Mouse (Mus musculus) layer of hippocampus, postnatal 10 days (tissue): ENCODE data around the gene Tex14. TPM values are rescaled to one million over a fixed set of nuclear protein-coding genes. Genes with fewer than 3 reads are reported as not detected.
"Not testable (repeated sequence)": the region's sequence is repeated elsewhere in the genome, so short reads cannot be mapped to it uniquely, and the experiment has no call there.

Experiments
- DNase-seq, 2 experiments: peaks; one replicate each; pipeline ENCODE4 v3.0.0; 2021; ENCODE audit warnings: low spot score in 2 of 2
- total RNA-seq, 2 experiments: library from RNA; stranded (reverse); gene quantifications; 2 replicates each; pipeline ENCODE4 v1.2.3; 2021

Tex14 gene
- total RNA-seq, 2 experiments from 2014 or later, result 0.22 to 0.48 TPM

DNA sequence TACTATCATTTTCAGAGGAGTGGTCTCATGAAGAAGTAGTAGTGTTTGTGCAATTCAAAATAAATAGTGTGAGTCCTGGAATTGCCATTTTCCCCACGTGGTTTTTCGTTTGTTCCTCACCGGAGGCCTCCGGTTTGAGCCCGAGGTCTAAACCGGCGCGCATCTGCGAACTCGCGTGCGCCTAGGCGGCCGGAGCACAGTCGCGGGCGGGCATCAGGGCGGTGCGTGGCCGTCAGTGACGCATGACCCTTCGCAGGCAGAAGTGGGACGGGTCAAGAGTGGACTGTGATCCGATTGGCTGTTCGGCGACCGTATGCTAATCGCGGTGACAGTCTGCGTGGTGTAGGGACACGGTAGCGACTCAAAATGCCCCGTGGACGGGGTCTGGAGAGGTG, 43.2 kb downstream of the Tex14 start:
- DNase-seq, result peak; percentile 86 to 89

DNA sequence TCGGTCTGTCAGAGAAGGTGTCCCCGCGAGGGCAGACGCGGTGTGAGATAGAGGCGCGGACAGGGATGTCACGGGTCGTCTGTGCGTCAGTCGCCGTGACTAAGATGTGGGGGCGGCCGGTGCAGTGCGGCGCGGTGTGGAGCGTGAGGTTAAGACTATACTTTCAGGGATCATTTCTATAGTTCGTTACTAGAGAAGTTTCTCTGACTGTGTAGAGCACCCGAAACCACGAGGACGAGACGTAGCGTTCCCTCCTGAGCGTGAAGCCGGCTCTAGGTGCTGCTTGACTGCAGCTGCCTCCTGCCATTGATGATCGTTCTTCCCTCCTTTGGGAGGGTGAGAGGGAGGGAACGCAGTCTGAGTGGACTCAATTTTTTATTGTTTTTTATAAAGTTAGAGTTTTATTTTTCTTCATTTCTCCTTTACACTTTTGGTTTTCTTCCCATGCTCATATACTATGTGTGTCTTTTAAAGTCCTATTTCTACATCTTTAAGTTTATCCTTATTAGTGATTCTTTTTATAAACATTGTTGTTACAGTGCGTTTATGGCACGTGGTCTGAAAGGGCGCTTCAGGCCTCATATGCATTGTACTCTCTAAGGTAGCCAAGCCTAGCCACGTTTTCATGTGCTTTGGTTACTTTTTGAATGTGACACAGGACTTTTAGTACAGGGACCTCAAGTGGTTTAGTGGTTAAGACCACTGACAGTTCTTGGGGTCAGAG, 43.8 kb downstream of the Tex14 start:
- DNase-seq, result peak; percentile 58 to 66

DNA sequence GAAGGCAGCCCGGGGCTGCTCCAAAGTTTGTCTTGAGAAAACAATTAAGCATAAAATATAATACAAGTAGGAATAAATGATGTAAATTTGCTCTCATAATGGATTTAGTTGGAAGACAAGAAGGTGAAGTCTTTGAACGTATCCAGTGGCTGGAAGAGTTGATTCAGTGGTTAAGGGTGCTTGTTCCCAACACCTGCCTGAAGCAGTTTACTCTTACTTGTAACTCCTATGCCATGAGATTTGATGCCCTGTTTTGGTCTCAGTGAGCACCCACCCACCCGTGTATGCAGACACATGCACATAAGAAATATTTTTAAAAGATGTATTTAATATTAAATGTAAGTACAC, 44.3 kb downstream of the Tex14 start:
- DNase-seq, result no peak

DNA sequence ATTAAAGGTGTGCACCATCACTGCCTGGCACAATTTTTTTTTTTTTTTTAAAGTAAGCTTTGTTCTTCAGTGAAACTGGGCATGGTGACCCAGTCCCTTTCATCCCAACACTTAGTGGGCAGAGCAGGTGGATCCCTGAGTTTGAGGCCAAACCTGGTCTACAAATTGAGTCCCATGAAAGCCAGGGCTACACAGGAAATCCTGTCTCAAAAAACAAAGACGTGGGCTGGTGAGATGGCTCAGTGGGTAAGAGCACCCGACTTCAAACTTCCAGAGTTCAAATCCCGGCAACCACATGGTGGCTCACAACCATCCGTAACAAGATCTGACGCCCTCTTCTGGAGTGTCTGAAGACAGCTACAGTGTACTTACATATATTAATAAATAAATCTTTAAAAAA, 45.0 kb downstream of the Tex14 start:
- DNase-seq, result not testable (repeated sequence)

DNA sequence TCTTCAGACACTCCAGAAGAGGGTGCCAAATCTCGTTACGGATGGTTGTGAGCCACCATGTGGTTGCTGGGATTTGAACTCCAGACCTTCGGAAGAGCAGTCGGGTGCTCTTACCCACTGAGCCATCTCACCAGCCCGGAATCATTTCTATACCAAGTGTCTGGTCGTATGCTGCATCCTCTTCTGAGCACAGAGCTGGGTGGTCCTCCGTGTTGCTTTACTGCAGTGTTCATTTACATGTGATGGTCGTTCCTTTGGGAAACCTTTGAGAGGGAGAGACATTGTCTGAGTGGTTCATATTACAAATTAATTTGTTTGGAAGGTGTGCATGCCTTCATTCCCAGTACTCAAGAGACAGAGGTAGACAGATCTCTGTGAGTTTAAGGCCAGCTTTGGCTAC, 47.9 kb downstream of the Tex14 start:
- DNase-seq, result not testable (repeated sequence)

DNA sequence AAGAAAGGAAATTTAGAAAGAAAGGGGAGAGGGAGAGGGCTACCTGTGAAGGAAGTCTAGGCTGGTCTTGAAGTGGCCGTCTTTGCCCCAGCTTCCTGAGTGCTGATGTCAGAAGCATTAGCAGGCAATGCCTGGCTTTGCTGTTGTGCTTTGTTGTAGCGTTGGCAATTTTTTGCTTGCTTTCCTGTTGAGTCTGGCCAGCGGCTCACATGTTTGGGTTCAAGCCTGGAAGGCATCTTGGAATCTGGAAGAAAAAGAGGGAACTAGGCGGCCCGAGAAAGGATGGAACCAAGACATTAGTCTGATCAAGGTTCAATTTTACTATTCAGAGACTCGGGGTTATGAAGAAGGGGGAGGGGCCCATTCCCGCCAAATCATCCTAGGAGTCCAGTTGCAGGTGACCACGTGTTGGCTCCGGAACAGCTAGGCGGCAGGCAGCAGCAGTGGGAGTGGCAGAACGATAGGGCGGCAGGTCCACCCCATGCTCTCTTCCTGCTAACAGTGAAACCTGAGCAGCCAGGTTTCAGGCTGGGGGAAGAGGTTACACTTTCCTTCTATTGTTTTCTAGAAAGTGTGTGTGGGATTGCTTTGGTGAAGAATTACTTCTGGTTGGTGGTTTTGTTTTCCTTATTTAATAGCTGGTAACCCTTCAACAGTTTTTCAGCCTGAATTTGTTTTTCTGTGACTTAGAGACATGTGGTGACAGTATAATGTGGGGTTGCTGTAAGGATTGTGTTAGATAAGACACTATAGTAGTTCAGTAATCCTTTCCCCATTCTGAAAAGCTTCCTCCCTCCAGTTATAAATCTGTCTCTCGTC, 48.6 kb downstream of the Tex14 start:
- DNase-seq, result no peak

DNA sequence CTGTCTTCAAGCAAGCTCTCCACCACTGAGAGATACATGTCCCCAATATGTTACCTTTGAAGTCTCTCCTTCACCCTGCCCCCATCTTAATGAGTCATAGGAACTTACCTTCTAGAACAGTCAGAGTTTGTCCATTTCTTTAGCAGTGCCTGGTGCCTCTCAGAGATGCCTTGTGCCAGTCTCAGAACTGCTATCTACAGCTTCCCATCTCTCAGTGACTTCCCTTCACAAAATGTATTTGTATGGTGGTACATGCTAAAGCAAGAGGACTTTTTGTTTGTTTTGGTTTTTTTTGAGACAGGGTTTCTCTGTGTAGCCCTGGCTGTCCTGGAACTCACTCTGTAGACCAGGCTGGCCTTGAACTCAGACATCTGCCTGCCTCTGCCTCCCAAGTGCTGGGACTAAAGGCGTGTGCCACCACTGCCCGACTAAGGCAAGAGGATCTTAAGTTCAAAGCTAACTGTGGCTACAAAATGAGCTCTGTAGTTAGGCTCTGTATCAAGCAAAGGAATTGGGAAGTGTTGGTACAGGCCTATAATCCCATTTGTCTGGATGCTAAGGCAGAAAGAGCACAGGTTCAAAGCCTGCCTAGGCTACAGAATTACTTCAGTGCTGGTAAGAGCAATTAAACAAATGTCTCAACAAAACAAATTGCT, 49.3 kb downstream of the Tex14 start:
- DNase-seq, result no peak

DNA sequence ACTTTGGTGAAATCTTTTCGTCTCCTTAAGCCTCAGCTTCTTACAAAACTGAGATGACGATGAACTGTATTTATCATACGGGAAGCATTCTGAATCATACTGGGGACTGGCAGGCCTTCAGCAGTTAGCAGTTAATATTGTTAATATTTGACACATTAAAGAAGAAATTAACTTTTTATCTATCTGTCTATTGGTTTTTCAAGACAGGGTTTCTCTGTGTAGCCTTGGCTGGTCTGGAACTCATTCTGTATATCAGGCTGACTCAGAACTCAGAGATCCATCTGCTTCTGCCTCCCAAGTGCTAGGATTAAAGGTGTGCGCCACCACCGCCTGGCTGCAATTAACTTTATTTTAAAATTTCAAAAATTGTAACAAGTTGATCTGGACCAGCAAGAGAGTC, 50.7 kb downstream of the Tex14 start:
- DNase-seq, result no peak

DNA sequence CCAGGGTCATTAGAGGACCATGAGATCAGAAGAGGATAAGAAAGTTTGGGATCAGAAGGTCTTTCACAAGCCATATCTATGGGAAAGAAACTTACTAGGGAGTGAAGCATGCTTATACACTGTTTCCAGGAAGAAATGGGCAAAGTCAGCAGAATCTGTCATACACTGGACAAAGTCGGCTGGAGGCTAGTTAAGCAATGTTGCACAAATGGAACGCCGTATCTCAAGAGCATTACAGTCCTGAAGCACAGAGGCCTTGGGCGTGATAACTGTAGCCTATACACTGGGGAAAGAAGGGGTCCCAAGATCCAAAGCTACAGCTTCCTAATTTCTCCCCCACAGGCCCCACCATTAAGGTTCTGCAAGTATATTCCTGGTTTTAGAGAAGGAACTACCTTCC, 51.1 kb downstream of the Tex14 start:
- DNase-seq, result no peak

DNA sequence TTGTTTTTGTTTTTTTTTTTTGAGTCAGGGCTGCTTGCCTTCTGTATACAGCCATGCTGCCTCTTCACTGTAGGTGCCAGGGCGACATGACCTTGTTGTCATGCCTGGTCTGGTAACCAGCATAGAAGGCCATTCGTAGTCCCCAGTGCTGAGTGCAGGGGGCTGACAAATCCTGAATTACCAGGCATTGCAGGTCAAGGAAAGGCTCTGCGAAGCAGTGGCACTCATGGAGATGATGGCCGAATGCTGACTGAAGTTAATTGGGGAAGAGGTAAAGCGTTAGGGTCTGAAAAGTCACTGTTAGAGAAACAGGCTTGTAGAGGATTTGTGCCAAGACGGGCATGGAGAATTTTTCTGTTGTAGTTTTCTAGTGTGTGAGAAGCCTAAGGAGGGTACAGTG, 55.7 kb downstream of the Tex14 start:
- DNase-seq, result no peak

DNA sequence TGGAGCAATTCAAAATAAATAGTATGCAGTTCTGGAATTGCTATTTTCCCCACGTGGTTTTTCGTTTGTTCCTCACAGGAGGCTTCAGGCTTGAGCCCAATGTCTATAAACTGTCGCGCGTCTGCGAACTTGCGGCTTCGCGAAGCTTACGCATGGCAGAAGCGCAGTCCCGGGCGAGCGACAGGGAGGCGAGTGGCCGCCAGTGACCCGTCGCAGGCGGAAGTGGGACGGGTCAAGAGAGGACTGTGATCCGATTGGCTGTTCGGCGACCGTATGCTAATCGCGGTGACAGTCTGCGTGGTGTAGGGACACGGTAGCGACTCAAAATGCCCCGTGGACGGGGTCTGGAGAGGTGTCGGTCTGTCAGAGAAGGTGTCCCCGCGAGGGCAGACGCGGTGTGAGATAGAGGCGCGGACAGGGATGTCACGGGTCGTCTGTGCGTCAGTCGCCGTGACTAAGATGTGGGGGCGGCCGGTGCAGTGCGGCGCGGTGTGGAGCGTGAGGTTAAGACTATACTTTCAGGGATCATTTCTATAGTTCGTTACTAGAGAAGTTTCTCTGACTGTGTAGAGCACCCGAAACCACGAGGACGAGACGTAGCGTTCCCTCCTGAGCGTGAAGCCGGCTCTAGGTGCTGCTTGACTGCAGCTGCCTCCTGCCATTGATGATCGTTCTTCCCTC, 57.1 kb downstream of the Tex14 start:
- peak; percentile 68 to 82 for DNase-seq

DNA sequence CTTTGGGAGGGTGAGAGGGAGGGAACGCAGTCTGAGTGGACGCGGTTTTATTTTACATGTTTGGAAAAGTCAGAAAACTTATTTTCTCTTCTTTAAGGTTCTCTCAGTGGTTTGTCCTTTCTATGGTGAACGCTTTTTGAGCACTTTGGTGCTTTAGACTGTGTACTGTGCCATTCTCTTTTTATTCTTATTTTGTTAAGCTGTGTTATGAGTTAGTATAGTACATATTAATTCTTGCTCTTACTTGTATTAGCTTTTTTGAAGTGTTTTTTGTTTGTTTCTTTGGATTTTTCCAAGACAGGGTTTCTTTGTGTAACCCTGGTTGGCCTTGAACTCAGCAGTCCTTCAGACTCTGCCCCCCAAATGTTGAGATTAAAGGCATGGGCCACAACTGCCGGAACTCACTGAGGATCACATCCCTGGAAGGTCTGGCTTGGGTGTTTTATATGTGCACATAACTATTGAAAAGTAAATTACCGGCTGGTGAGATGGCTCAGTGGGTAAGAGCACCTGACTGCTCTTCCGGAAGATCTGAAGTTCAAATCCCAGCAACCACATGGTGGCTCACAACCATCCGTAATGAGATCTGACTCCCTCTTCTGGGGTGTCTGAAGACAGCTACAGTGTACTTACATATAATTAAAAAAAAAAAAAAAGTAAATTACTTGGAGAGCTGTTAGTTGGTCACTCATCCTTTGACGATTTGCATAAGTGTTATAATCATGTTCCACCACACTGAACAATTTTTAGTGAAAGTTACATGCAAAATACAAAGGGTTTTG, 57.8 kb downstream of the Tex14 start:
- DNase-seq, result peak; percentile 38 to 54

DNA sequence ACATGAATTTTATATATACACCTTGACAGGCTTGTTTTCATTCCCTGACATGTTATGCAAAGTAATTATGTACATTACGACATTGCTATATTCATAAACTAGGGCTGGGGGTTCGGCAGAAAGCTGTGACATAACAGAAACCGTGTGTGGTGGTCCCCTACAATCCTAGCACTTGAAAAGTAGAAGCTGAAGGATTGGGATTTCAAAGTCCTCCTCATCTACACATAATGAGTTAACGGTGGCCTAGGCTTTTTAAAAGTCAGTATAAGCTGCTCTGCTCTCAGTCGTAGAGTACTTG, 58.3 kb downstream of the Tex14 start:
- no peak for DNase-seq

DNA sequence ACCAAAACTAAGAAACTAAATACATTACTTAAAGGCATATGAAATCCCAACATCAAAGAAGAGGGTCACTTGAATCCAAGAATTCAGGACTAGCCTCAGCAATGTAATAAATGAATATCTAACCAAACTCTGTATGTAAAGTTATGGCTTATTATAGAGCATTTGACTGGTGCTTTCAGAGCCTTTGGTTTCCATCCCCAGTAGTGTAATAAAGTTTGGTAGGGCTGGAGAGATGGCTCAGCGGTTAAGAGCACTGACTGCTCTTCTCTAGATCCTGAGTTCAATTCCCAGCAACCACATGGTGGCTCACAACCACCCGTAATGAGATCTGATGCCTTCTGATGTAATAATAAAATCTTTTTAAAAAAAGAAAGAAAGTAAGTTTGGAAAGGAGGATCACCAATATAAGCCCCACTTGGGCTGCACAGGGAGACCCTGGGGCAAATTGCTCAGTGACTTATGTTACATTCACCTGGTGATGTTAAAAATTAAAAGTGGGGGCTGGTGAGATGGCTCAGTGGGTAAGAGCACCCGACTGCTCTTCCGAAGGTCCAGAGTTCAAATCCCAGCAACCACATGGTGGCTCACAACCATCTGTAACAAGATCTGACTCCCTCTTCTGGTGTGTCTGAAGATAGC, 59.0 kb downstream of the Tex14 start:
- not testable (repeated sequence) for DNase-seq

DNA sequence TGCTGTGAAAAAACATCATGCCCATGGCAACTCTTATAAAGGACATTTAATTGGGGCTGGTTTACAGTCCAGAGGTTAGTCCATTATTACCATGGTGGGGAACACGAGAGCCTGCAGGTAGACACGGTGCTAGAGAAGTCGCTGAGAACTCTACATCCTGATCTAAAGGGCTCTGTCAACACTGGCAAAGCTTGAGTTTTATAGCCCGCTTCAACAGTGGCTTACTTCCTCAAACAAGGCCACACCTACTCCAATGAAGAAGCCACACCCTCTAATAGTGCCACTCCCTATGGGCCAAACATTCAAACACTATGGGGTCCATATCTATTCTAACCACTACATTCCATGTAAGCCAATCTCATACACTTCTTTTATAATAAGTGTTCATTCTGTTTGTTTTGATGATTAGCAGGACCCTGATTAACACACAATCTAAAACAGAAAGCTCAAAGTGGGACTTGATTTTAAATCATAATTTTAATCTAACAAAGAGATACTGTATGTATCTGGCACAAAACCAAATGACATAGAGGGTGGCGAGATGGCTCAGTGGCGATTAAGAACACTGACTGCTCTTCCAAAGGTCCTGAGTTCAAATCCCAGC, 61.2 kb downstream of the Tex14 start:
- DNase-seq, result no peak

DNA sequence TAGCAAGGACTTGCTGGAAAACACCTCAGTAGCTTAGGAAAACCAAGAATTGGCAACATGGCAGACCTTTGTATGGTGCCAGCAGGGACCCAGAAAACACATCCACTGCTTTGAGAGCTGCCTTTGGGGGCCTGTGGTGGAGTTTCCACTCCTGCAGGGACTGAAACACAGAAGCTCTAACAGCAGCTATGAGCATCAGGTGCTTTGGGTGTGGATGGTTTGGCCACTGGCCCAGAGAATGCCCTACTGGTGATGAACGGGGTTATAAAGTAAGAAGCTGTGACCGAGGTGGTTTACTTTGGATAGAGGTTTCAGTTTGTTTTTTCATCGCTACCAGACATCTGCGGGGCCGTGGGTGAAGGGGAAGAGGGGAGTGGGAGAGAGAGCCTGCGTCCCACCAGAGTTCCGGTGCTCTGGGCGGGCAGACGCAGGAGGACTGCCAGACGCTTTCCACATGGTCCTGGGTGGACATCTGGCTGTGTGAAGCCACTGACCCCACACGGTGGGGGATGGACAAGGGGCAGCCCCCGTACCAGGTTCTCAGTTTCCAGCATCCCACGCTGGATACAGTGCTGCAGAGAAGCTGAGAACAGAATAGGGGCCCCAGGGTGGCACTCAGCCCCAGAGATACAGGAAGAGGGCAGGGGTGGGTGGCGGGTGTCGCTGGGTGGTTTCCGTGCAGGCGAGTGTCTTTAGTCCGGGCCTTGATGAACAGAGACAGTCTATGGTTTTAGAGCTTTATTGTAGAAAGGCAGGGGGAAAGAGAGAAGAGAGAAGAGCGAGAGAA, 62.8 kb downstream of the Tex14 start:
- DNase-seq, result no peak

DNA sequence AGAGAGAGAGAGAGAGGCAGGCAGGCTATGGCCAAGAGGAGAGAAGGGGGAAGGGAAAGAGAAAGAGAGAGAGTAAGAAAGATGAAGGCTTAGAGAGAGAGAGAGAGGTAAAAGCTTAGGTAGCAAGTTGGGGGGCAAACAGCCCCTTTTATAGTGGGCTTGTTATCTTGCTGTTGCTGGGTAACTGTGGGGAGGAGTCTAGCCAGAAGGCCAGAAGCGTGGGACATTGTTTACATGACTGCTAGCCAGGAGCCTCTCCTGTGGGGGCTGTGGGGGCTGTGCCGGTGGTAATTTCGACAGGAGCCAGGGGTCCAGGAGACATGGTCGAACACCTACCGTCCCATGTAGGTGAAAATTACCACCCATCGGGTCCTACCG, 63.4 kb downstream of the Tex14 start:
- DNase-seq, result no peak

DNA sequence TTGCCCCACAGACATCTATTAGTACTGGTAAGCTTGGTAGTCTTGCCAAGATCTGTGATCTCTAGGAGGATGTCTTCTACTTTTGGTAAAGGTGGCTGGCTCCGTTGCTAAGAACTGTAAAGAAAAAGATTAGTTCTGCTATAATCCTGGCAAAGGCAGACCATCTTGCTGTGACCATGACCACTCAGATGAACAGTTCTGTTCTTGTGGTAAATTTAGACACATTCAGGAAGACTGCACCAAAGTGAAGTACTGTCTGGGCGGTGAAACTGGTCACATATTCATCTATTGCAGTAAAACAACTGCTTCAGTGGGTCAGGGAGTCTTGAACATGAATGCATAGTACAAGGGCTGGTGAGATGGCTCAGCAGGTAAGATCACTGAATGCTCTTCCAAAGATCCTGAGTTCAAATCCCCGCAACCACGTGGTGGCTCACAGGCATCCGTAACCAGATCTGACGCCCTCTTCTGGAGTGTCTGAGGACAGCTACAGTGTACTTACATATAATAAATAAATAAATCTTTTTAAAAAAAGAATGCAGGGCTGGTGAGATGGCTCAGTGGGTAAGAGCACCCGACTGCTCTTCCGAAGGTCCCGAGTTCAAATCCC, 63.9 kb downstream of the Tex14 start:
- no peak for DNase-seq
